Mouse (Mus musculus) liver, postnatal 0 days (tissue): ENCODE measurements around the gene Gm49361.

ENCODE experiments used
- CTCF ChIP-seq: sonication (generic); IDR thresholded peaks from 2 replicates; pipeline ENCODE4 v1.5.1; 2016; ENCODE audit warnings: antibody characterized with exemption, low read depth
- EP300 ChIP-seq: IDR thresholded peaks from 2 replicates; pipeline ENCODE4 v1.6.1; 2016; ENCODE audit warnings: antibody characterized with exemption, low read depth, mild to moderate bottlenecking

DNA sequence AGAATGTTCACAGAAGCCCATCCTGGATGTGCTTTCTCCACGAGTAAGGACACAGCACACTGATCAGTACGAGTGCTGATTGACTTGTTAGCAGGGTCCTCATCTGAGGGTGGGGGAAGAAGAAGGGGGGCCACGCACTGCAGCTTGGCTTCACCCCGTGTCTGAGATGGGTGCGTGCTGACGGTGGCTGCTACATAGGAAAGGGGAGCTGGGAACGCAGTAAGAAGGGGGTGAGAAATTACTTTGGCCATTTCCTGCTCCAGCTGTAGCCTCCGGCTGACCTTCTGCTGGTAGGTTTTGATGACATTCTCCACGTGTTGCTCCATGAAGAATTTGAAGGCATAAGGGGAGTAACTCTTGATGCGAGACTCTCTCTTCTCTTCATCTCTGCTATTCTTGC is 46.9 kb downstream of the Gm49361 start:
- no peak for TF ChIP-seq CTCF
- no peak for TF ChIP-seq EP300
